ENCODE assay signal across 8 mouse cellular contexts in the genomic region with DNA sequence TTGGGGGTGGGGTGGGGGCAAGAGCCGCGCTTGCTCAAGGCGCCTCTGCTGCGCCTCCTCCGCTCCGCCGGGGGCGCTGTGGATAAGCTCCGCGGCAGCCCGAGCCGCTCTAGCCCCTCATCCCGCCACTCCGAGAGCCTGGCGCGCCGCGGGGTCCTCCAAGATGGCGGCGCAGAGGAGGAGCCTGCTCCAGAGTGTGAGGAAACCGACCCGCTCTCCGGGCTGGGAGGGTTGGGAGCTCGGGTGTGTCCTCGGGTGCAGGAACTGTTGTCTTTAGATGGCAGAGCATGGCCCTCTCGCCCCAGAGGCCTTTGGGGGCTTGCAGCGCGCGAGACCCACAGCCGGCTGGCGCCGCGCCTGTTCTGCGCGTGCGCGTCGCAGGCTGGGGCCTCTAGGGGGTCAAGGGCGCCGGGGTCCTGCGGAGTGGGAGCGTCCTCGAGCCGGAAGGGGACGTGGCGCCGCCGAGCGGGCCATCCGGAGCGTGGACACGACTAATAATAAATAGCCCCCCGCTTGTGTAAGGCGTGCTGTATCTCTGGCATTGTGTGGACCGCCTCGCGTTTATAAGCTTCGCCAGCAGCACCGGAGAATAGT. TPM values are rescaled to one million over a fixed set of nuclear protein-coding genes. Genes with fewer than 3 reads are reported as not detected.
DNase-seq lines count a peak whose midpoint lies in the region; ATAC-seq and TF ChIP-seq lines count a peak whose summit lies in the region.

Gene Tab1, plus strand, starts transcription at position 135 of the 594 bp plus-strand sequence.

- H3K4me2 ChIP-seq in forebrain, embryonic 14.5 days (ENCODE audit: low read length) = peak within 1 kb of the TSS; percentile 91
- peak within 1 kb of the TSS; percentile 87 for H3K4me2 ChIP-seq in neural tube, embryonic 15.5 days

- peak; percentile 71; the same call in 1 of the 2 replicates for ATAC-seq in cerebellum, adult (ENCODE audit: insufficient number of reproducible peaks, low FRiP score, low TSS enrichment)
- ATAC-seq in forebrain, embryonic 14.5 days = peak; percentile 98
- ATAC-seq in neural tube, embryonic 15.5 days (ENCODE audit: low FRiP score) = peak; percentile 96

- under 1% methylated on average over 53 of the region's 59 CpGs for WGBS in forebrain, embryonic 14.5 days
- under 1% methylated on average over 53 of the region's 59 CpGs for whole genome bisulfite sequencing in neural tube, embryonic 15.5 days

- TF ChIP-seq CTCF in ES-Bruce4 (IDR thresholded peaks at IDR 0.05; ENCODE audit: low read depth, low read length) = peak; percentile 60

- H3K9ac ChIP-seq in ES-Bruce4 (ENCODE audit: low read depth, poor library complexity, severe bottlenecking) = peak within 1 kb of the TSS; percentile 88
- H3K9ac ChIP-seq in forebrain, embryonic 14.5 days (ENCODE audit: low read length) = peak within 1 kb of the TSS; percentile 86
- peak within 1 kb of the TSS; percentile 67 for H3K9ac ChIP-seq in neural tube, embryonic 15.5 days (replicated peaks)

- peak within 1 kb of the TSS; percentile 63 for H3K27ac ChIP-seq in ES-Bruce4 (ENCODE audit: insufficient read depth, low read length)
- peak within 1 kb of the TSS; percentile 97 for H3K27ac ChIP-seq in forebrain, embryonic 14.5 days (ENCODE audit: low read depth, low read length)
- H3K27ac ChIP-seq in neural tube, embryonic 15.5 days (replicated peaks) = peak within 1 kb of the TSS; percentile 97

- H3K36me3 ChIP-seq in ES-Bruce4 (ENCODE audit: control insufficient read depth, insufficient read depth, low read length, poor library complexity, severe bottlenecking) = no peaks in the 10 kb centered on the region
- H3K36me3 ChIP-seq in forebrain, embryonic 14.5 days (ENCODE audit: control insufficient read depth, insufficient read depth, low read length) = 0 out of 2 replicates have a peak, but pooled peaks cover 4% of the 10 kb centered on the region
- H3K36me3 ChIP-seq in neural tube, embryonic 15.5 days = no peaks in the 10 kb centered on the region

- intact Hi-C loops in heart, postnatal 14 days (cut with DNase I) = loop anchor here (5.0 kb wide), 2 partner anchors 41 to 94 kb away; partner anchors contain the start of genes Rpl3 and Syngr1

- peak; percentile 97 for DNase-seq in forebrain, embryonic 14.5 days (ENCODE audit: low spot score)
- DNase-seq in heart, postnatal 14 days = peak; percentile 94 to 97
- DNase-seq in layer of hippocampus, adult 11-12 months (ENCODE audit: low spot score) = peak; percentile 91
- peak; percentile 89 to 92 for DNase-seq in lung, adult 18-20 months
- DNase-seq in testis, postnatal 14 days (ENCODE audit: low spot score) = peak; percentile 94

- H3K4me3 ChIP-seq in ES-Bruce4 (ENCODE audit: low read depth, low read length) = peak within 1 kb of the TSS; percentile 98
- H3K4me3 ChIP-seq in forebrain, embryonic 14.5 days (ENCODE audit: low read depth, low read length) = peak within 1 kb of the TSS; percentile 57
- peak within 1 kb of the TSS; percentile 59 for H3K4me3 ChIP-seq in neural tube, embryonic 15.5 days (replicated peaks)

- TF ChIP-seq EP300 in ES-Bruce4 (IDR thresholded peaks at IDR 0.05; ENCODE audit: insufficient read depth, low read depth, low read length) = peak; percentile 14; the same call in 1 of the 2 replicates

- H3K9me3 ChIP-seq in ES-Bruce4 (replicated peaks; ENCODE audit: control insufficient read depth, insufficient read depth, low read length, poor library complexity, severe bottlenecking) = no peaks in the 10 kb centered on the region
- no peaks in the 10 kb centered on the region for H3K9me3 ChIP-seq in forebrain, embryonic 14.5 days (replicated peaks; ENCODE audit: control insufficient read depth, low read length)
- H3K9me3 ChIP-seq in neural tube, embryonic 15.5 days (replicated peaks) = no peaks in the 10 kb centered on the region

- no peak for TF ChIP-seq POLR2A in ES-Bruce4 (IDR thresholded peaks at IDR 0.05; ENCODE audit: insufficient read depth, low read length)

- H3K4me1 ChIP-seq in ES-Bruce4 (ENCODE audit: control insufficient read depth, insufficient read depth, low read length) = peaks cover 2% of the 10 kb centered on the region
- H3K4me1 ChIP-seq in forebrain, embryonic 14.5 days (ENCODE audit: control insufficient read depth, insufficient read depth, low read length) = peaks cover 11% of the 10 kb centered on the region
- H3K4me1 ChIP-seq in neural tube, embryonic 15.5 days = peaks cover 32% of the 10 kb centered on the region

- no peaks in the 10 kb centered on the region for H3K27me3 ChIP-seq in ES-Bruce4 (ENCODE audit: control insufficient read depth, insufficient read depth, low read length, poor library complexity, severe bottlenecking)
- H3K27me3 ChIP-seq in forebrain, embryonic 14.5 days (replicated peaks; ENCODE audit: control insufficient read depth, insufficient read depth, low read length) = no peaks in the 10 kb centered on the region
- H3K27me3 ChIP-seq in neural tube, embryonic 15.5 days (replicated peaks) = no peaks in the 10 kb centered on the region

RNA-seq across cellular contexts. Expression of gene Tab1, which starts in this region (rescaled TPM):
- 13.5 and 15.6 TPM in 2 replicates for polyA plus RNA-seq in ES-Bruce4 (2011; ENCODE audit: insufficient read depth, insufficient read length, low read depth, missing spikeins)
- 33.1 and 36.6 TPM in 2 replicates for polyA plus RNA-seq in forebrain, embryonic 14.5 days (2014; fragmentation: Nextera tagmentation; extraction: Ambion mirVana)
- total RNA-seq in heart, postnatal 14 days (2021) = 10 to 100 TPM; 27.8 to 32.4 TPM
- 35.9 and 37.4 TPM in 2 replicates for polyA plus RNA-seq in neural tube, embryonic 15.5 days (2015; fragmentation: Nextera tagmentation; extraction: Ambion mirVana)

Comparison
In these comparisons a context has a peak if more than half of its experiments do, and no peak if none do; other contexts are left out.
1. Peak in every context shown above with its lines: DNase-seq, ATAC-seq, H3K4me3 ChIP-seq and H3K27ac ChIP-seq.